Mouse (Mus musculus): ENCODE results near the gene Ncstn. TPM values are rescaled to one million over a fixed set of nuclear protein-coding genes. Genes with fewer than 3 reads are reported as not detected.
A peak's percentile ranks its signal among the peaks of the same experiment; 100 is the strongest.

The Ncstn gene
- polyA plus RNA-seq, 1 experiment from 2014 or later, result 115 TPM

DNA sequence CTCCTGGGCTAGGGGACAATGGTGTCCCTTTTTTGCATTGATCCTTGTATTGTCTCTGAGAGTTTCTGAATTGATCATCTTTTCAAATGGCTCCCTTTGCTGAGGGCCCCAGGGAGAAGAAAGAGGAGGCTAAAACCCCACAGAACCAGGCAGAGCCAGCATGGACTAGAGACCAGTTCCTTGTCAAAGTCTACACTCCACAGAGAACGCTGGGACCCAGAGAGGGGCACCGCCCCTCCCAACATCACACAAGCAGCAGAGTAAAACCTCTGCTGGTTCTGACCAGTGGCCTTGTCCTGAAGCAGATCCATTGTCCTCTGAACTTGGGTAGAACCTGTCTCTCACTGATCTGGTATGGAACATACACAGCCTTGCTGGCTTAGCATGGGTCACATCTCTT, 20.5 kb downstream of the Ncstn start:
- Histone ChIP-seq H3K9me3 (ENCODE audit: control insufficient read depth, low read length) (no peaks in the 10 kb centered on the region), H3K9ac (replicated peaks; ENCODE audit: low read depth, low read length) (no peak overlapping the region), H3K4me2 (ENCODE audit: low read depth, low read length) (no peak overlapping the region), H3K27me3 (ENCODE audit: control insufficient read depth, insufficient read depth, low read length) (no peaks in the 10 kb centered on the region), H3K4me3 (ENCODE audit: low read depth, low read length) (no peak overlapping the region), H3K27ac (ENCODE audit: low read depth, low read length) (no peak overlapping the region), H3K36me3 (ENCODE audit: control insufficient read depth, insufficient read depth, low read length) (peaks cover 25% of the 10 kb centered on the region), H3K4me1 (ENCODE audit: control insufficient read depth, insufficient read depth, low read length) (peaks cover 10% of the 10 kb centered on the region; the same call in 1 of the 2 replicates)
- ATAC-seq (ENCODE audit: low read depth), result no peak
- 81% methylated on average over 2 of the region's 2 CpGs for WGBS

DNA sequence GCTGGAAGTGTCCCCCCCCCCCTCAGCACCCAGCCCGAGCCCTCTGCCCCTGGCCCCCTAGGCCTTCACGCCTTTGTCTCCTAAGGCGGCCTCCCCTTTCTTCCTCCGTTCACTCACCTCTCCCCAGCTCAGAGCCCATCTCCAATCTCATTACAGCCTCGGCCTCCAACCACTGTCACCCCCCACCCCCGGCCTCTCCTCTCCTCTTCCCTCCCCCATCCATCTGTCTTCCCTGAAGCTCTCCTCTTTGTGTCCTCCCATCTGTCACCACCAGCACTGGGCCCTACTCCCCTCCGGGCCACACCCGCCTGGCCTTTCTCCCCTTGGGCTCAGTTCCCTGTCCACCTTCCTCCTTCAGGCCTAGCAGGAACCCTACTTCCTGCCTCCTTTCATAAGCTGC, 21.4 kb downstream of the Ncstn start:
- Histone ChIP-seq H3K4me2 (ENCODE audit: low read depth, low read length) (no peak overlapping the region), H3K36me3 (ENCODE audit: control insufficient read depth, insufficient read depth, low read length) (peaks cover 16% of the 10 kb centered on the region), H3K27me3 (ENCODE audit: control insufficient read depth, insufficient read depth, low read length) (no peaks in the 10 kb centered on the region), H3K9ac (replicated peaks; ENCODE audit: low read depth, low read length) (no peak overlapping the region), H3K4me3 (ENCODE audit: low read depth, low read length) (no peak overlapping the region), H3K4me1 (ENCODE audit: control insufficient read depth, insufficient read depth, low read length) (peaks cover 10% of the 10 kb centered on the region; the same call in 1 of the 2 replicates), H3K9me3 (ENCODE audit: control insufficient read depth, low read length) (no peaks in the 10 kb centered on the region), H3K27ac (ENCODE audit: low read depth, low read length) (peak overlapping the region; percentile 60)
- WGBS, result 5% methylated on average over 8 of the region's 8 CpGs
- peak; percentile 3; the same call in 1 of the 2 replicates for ATAC-seq (ENCODE audit: low read depth)

DNA sequence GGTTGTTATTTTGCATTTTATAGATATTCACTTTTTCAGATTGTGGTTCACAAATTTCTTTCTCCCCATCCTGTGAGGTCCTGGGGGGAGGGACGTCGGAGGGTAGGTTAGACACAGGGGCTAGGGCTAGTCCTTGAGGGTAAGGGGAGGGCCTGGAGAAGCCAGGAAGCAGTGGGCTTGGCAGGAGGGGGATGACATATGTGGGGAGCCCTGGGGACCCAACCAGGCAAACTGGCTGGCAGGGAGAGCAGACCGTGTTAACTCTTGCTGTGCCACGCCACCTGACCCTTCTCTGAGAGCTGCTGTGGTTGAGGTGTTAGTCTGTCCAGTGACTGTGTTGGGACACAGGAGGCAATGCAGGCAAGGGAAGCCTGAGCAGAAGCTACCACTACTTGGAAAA, 21.9 kb downstream of the Ncstn start:
- Histone ChIP-seq H3K36me3 (ENCODE audit: control insufficient read depth, insufficient read depth, low read length) (peaks cover 10% of the 10 kb centered on the region; the same call in 1 of the 2 replicates), H3K27me3 (ENCODE audit: control insufficient read depth, insufficient read depth, low read length) (no peaks in the 10 kb centered on the region), H3K9ac (replicated peaks; ENCODE audit: low read depth, low read length) (no peak overlapping the region), H3K4me2 (ENCODE audit: low read depth, low read length) (no peak overlapping the region), H3K9me3 (ENCODE audit: control insufficient read depth, low read length) (no peaks in the 10 kb centered on the region), H3K27ac (ENCODE audit: low read depth, low read length) (peak overlapping the region; percentile 60), H3K4me1 (ENCODE audit: control insufficient read depth, insufficient read depth, low read length) (peaks cover 10% of the 10 kb centered on the region; the same call in 1 of the 2 replicates), H3K4me3 (ENCODE audit: low read depth, low read length) (no peak overlapping the region)
- WGBS, result 32% methylated on average over 4 of the region's 4 CpGs
- peak; percentile 23; the same call in 1 of the 2 replicates for ATAC-seq (ENCODE audit: low read depth)

DNA sequence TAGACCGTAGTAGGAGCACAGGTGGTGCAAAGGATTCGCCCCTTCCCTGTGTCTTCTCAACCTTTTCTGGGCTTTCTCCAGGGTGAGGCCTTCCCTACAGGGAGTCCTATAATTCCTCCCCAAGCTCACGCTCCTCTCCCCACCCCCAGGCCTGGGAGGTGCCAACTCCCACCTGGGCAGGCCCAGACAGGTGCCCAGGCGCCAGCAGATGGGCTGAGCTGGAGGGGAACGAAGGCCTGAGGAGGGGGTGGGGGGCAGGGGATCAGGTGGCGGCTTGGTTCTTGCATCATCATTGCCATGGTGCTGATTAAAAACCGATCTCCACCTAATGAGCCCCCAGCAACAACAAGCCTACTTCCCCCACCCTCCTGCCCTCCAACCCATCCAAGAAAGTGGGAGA, 23.7 kb downstream of the Ncstn start:
- H3K27me3 ChIP-seq (ENCODE audit: control insufficient read depth, insufficient read depth, low read length), result no peaks in the 10 kb centered on the region
- WGBS, result 30% methylated on average over 7 of the region's 7 CpGs
- H3K4me1 ChIP-seq (ENCODE audit: control insufficient read depth, insufficient read depth, low read length), result peaks cover 8% of the 10 kb centered on the region; the same call in 1 of the 2 replicates
- no peak overlapping the region for H3K4me2 ChIP-seq (ENCODE audit: low read depth, low read length)
- ATAC-seq (ENCODE audit: low read depth), result no peak
- H3K4me3 ChIP-seq (ENCODE audit: low read depth, low read length), result no peak overlapping the region
- no peaks in the 10 kb centered on the region for H3K36me3 ChIP-seq (ENCODE audit: control insufficient read depth, insufficient read depth, low read length)
- H3K9me3 ChIP-seq (ENCODE audit: control insufficient read depth, low read length), result no peaks in the 10 kb centered on the region
- no peak overlapping the region for H3K9ac ChIP-seq (replicated peaks; ENCODE audit: low read depth, low read length)
- H3K27ac ChIP-seq (ENCODE audit: low read depth, low read length), result peak overlapping the region; percentile 57

DNA sequence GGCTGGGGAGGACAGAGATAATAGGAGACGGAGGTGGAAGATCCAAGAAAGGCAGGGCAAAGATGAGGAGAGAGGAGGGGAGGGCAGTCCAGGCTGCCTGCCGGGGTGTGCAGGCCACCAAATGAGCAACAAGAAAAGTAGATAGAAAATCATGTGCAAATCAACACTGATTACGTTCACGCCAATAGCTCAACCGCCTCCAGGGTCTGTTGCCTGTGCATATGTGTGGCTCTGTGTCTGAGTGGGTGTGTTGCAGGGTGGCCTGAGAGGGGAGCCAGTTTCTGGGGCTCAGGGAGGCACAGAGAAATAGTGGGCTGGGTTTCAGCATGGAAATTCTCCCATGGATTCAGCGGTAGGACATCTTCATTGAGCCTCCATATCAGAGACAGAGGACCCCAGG, 24.3 kb downstream of the Ncstn start:
- no peaks in the 10 kb centered on the region for H3K36me3 ChIP-seq (ENCODE audit: control insufficient read depth, insufficient read depth, low read length)
- H3K4me2 ChIP-seq (ENCODE audit: low read depth, low read length), result no peak overlapping the region
- no peaks in the 10 kb centered on the region for H3K9me3 ChIP-seq (ENCODE audit: control insufficient read depth, low read length)
- ATAC-seq (ENCODE audit: low read depth), result no peak
- H3K27me3 ChIP-seq (ENCODE audit: control insufficient read depth, insufficient read depth, low read length), result no peaks in the 10 kb centered on the region
- WGBS, result 35% methylated on average over 6 of the region's 6 CpGs
- peaks cover 12% of the 10 kb centered on the region for H3K4me1 ChIP-seq (ENCODE audit: control insufficient read depth, insufficient read depth, low read length)
- peak overlapping the region; percentile 3; the same call in 1 of the 2 replicates for H3K27ac ChIP-seq (ENCODE audit: low read depth, low read length)
- no peak overlapping the region for H3K4me3 ChIP-seq (ENCODE audit: low read depth, low read length)
- H3K9ac ChIP-seq (replicated peaks; ENCODE audit: low read depth, low read length), result no peak overlapping the region

DNA sequence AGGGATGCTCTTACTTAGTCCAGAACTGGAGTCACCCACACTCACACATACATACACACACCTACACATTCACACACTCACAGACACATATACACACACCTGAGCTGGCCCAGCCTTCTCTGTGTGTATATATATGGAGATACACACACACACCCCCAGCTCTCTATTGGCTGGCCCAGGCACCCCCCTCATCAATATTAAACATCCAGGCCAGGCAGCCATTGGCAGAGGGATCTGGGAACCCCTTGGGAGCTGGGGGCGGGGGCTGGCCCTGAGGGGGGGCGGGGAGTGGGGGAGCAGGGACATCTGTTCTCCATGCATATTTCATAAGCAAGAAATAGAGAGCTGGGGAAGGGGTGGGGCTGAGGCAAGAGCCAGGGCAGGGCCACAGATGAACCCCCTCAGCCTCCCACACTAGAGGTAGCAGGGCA, 25.1 kb downstream of the Ncstn start, which contains the start of gene Nhlh1:
Nhlh1 (minus strand) TSS at position 83 of the 431 bp plus-strand sequence.
- H3K9me3 ChIP-seq (ENCODE audit: control insufficient read depth, low read length), result no peaks in the 10 kb centered on the region
- H3K4me1 ChIP-seq (ENCODE audit: control insufficient read depth, insufficient read depth, low read length), result peaks cover 18% of the 10 kb centered on the region
- no peaks in the 10 kb centered on the region for H3K36me3 ChIP-seq (ENCODE audit: control insufficient read depth, insufficient read depth, low read length)
- peak within 1 kb of the TSS; percentile 8; the same call in 1 of the 2 replicates for H3K9ac ChIP-seq (replicated peaks; ENCODE audit: low read depth, low read length)
- peak within 1 kb of the TSS; percentile 23 for H3K4me3 ChIP-seq (ENCODE audit: low read depth, low read length)
- WGBS, result 37% methylated on average over 2 of the region's 2 CpGs
- H3K27me3 ChIP-seq (ENCODE audit: control insufficient read depth, insufficient read depth, low read length), result no peaks in the 10 kb centered on the region
- H3K27ac ChIP-seq (ENCODE audit: low read depth, low read length), result peak within 1 kb of the TSS; percentile 3; the same call in 1 of the 2 replicates
- ATAC-seq (ENCODE audit: low read depth), result peak; percentile 77
- peak within 1 kb of the TSS; percentile 29 for H3K4me2 ChIP-seq (ENCODE audit: low read depth, low read length)

DNA sequence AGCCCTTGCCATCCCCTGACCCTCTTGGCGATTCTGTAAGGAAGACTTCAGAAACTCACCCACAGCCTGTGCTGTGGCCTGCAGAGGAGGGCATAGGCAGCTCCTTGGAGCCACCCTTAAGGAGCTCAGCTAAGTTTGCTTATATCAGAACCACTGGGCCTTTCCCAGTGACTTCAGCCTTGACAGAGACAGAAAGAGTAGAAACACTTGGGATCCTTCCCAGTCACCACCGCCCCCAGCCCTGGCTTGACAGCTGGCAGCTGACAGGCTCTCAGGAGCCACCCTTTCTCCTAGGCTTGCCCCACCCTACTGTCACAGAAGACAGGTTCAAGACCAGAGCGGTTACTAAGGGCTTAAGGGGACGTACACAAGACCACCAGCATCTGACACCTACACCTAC, 26.3 kb downstream of the Ncstn start:
- no peaks in the 10 kb centered on the region for H3K36me3 ChIP-seq (ENCODE audit: control insufficient read depth, insufficient read depth, low read length)
- 63% methylated on average over 4 of the region's 4 CpGs for WGBS
- peak overlapping the region; percentile 29 for H3K4me2 ChIP-seq (ENCODE audit: low read depth, low read length)
- ATAC-seq (ENCODE audit: low read depth), result no peak
- peak overlapping the region; percentile 23 for H3K4me3 ChIP-seq (ENCODE audit: low read depth, low read length)
- H3K9ac ChIP-seq (replicated peaks; ENCODE audit: low read depth, low read length), result peak overlapping the region; percentile 8; the same call in 1 of the 2 replicates
- no peaks in the 10 kb centered on the region for H3K27me3 ChIP-seq (ENCODE audit: control insufficient read depth, insufficient read depth, low read length)
- no peaks in the 10 kb centered on the region for H3K9me3 ChIP-seq (ENCODE audit: control insufficient read depth, low read length)
- H3K27ac ChIP-seq (ENCODE audit: low read depth, low read length), result no peak overlapping the region
- peaks cover 17% of the 10 kb centered on the region for H3K4me1 ChIP-seq (ENCODE audit: control insufficient read depth, insufficient read depth, low read length)

DNA sequence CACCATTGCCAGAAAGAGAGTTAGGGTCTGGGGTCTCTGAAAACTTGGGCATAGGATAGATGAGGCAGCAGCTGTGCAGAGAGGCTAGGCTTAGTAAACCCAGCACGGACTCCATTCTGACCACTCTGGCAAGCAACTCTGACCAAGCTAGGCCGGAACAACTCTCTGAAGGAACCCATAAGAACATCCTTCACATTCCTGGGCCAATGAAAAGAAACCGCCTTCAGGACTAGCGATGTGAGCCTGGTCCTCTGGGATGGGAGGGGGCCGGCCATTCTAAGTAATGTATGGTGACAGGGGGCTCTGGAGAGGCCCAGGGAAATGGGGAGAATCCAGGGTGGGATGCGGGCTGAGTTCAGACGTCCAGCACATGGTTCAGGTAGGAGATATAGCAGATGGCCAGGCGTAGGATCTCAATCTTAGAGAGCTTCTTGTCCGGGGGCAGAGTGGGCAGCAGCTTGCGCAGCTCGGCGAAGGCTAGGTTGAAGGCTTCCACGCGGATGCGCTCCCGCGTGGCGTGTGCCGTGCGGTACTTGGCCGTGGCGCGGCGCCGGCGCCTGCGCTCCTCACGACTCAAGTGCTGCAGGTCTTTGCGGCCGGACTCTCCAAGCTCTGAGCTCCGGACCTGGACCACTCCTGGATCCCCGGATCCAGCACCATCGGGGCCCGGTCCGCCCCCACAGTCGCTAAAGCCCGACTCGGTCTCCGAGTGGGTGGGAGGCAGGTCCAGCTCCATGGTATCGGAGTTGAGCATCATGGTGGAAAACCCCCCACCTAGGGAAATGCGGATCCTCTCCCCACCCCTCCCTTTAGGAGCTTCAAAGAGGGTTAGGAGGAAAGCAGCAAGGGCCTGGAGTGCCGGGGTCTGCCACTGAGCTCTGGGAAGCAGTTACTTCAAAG, 28.8 kb downstream of the Ncstn start:
- Histone ChIP-seq H3K36me3 (ENCODE audit: control insufficient read depth, insufficient read depth, low read length) (no peaks in the 10 kb centered on the region), H3K27ac (ENCODE audit: low read depth, low read length) (no peak overlapping the region), H3K4me2 (ENCODE audit: low read depth, low read length) (peak overlapping the region; percentile 70), H3K9ac (replicated peaks; ENCODE audit: low read depth, low read length) (peak overlapping the region; percentile 46), H3K4me1 (ENCODE audit: control insufficient read depth, insufficient read depth, low read length) (peaks cover 21% of the 10 kb centered on the region), H3K9me3 (ENCODE audit: control insufficient read depth, low read length) (no peaks in the 10 kb centered on the region), H3K4me3 (ENCODE audit: low read depth, low read length) (peak overlapping the region; percentile 36), H3K27me3 (ENCODE audit: control insufficient read depth, insufficient read depth, low read length) (no peaks in the 10 kb centered on the region)
- ATAC-seq (ENCODE audit: low read depth), result peak; percentile 25; the same call in 1 of the 2 replicates
- 3% methylated on average over 42 of the region's 42 CpGs for WGBS

DNA sequence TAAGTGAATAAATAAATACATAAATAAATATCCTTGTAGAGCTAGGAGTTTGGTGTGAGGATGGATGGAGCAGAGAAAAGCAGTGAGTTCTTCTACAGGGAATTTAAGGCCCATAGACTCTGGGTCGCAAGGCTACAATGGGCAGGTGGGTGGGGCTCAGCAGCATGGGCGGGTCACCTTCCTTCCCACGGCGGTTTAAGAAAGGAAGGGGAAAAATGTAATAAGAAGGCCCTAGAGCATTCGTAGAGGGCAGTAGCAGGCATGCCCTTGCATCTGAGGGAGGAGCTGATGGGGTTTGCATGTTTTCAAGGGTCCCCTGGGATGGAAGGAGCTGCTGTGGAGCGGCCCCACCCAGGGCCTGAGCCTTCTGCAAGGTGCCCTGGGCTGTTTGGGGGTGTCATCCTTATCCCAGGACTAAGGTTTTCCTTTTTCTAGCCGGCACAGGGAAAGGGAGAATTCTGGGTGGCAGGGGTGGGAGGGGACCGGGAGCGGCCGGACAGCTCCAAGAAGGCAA, 29.8 kb downstream of the Ncstn start:
- no peak for ATAC-seq (ENCODE audit: low read depth)
- Histone ChIP-seq H3K27ac (ENCODE audit: low read depth, low read length) (peak overlapping the region; percentile 28; the same call in 1 of the 2 replicates), H3K27me3 (ENCODE audit: control insufficient read depth, insufficient read depth, low read length) (no peaks in the 10 kb centered on the region)

More for the DNA sequence above, 29.8 kb downstream of the Ncstn start:
- WGBS, result 15% methylated on average over 10 of the region's 10 CpGs
- Histone ChIP-seq H3K4me3 (ENCODE audit: low read depth, low read length) (0 out of 2 replicates have a peak overlapping the region, but pooled peaks have one; percentile 8), H3K4me2 (ENCODE audit: low read depth, low read length) (peak overlapping the region; percentile 70), H3K9ac (replicated peaks; ENCODE audit: low read depth, low read length) (0 out of 2 replicates have a peak overlapping the region, but pooled peaks have one; percentile 29), H3K4me1 (ENCODE audit: control insufficient read depth, insufficient read depth, low read length) (peaks cover 29% of the 10 kb centered on the region), H3K36me3 (ENCODE audit: control insufficient read depth, insufficient read depth, low read length) (no peaks in the 10 kb centered on the region), H3K9me3 (ENCODE audit: control insufficient read depth, low read length) (no peaks in the 10 kb centered on the region)
